Comparison of ENCODE assay signal across 9 mouse cellular contexts in the genomic region with DNA sequence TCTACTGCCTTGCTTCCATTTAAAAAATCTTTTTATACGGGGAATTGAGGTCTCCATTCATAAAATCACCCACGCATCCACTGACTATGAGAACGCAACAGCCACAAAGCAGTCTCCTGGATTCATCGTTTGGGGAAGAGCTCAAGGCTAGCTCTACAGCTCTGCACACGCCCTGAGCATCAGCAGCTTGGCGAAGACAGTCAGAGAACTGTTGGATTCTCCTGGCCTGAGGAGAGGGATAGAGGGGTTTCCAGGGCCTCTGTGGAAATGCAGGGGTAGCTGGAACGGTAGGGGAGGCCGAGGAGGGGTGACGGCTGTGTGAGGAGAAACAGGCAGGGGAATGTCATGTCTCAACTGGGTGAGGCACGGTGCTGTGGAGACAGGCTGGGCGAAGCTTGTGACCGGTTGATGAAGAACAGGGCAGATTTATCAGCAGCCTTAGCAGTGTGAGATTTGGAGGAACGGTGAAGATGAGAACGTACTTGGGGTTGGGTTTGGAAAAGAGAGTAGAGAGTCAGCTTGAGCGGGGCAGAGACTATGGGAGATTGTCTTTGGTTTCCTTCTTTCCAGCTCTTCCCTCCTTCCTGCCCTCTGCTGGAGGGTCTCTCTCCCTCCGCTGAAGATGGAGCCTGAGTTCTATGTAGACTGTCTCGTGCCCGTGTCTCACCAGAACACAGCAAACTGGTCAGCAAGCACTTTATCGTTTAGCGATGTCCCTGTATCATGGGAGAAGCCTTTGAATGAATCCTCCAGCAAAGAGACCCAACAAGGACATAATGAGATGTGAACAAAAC.
DNase-seq lines count a peak whose midpoint lies in the region; ATAC-seq and TF ChIP-seq lines count a peak whose summit lies in the region.
"Had no signal": no experiment of that assay in that cellular context is flagged by ENCODE, and none has a peak within 500 bp of the region (broad histone marks: within the 10 kb centered on the region; RNA-seq: fewer than 3 reads in every experiment).

No protein-coding gene starts in this region.

- no peaks in the 10 kb centered on the region for H3K27me3 ChIP-seq in heart, adult 2 months (ENCODE audit: control insufficient read depth, insufficient read depth, low read length)
- peaks cover 5% of the 10 kb centered on the region for H3K27me3 ChIP-seq in liver, embryonic 14.5 days (ENCODE audit: control insufficient read depth, insufficient read depth, low read length)
- H3K27me3 ChIP-seq in embryonic facial prominence, embryonic 10.5 days (replicated peaks; ENCODE audit: low read depth, poor library complexity, severe bottlenecking) = no peaks in the 10 kb centered on the region; the same call in 1 of the 2 replicates
- no peaks in the 10 kb centered on the region for H3K27me3 ChIP-seq in limb, embryonic 14.5 days (ENCODE audit: control insufficient read depth, insufficient read depth, low read length)

- H3K79me2 ChIP-seq in heart, adult 2 months (replicated peaks; ENCODE audit: control insufficient read depth, insufficient read depth, low read length) = no peaks in the 10 kb centered on the region

- H3K9ac ChIP-seq in heart, adult 2 months (ENCODE audit: low read depth, low read length) = no peak overlapping the region
- no peak overlapping the region for H3K9ac ChIP-seq in liver, embryonic 14.5 days (replicated peaks)
- no peak overlapping the region for H3K9ac ChIP-seq in limb, embryonic 14.5 days (ENCODE audit: low read depth, low read length, severe bottlenecking)
- H3K9ac ChIP-seq: liver, embryonic 15.5 days had no signal

- no peak overlapping the region for H3K4me3 ChIP-seq in heart, adult 2 months
- no peak overlapping the region for H3K4me3 ChIP-seq in liver, embryonic 14.5 days (ENCODE audit: insufficient read depth in 1 of 2, low read depth in 2 of 2, low read length in 2 of 2)
- no peak overlapping the region for H3K4me3 ChIP-seq in embryonic facial prominence, embryonic 10.5 days
- H3K4me3 ChIP-seq in limb, embryonic 14.5 days (replicated peaks; ENCODE audit: low read length) = no peak overlapping the region
- H3K4me3 ChIP-seq: liver, embryonic 15.5 days had no signal

- H3K4me1 ChIP-seq in heart, adult 2 months (ENCODE audit: control insufficient read depth, insufficient read depth, low read length) = peaks cover 3% of the 10 kb centered on the region
- no peaks in the 10 kb centered on the region; a peak in 1 of 4 replicates for H3K4me1 ChIP-seq in liver, embryonic 14.5 days (replicated peaks; ENCODE audit: control insufficient read depth in 2 of 2, insufficient read depth in 2 of 2, low read length in 1 of 2)
- H3K4me1 ChIP-seq in embryonic facial prominence, embryonic 10.5 days = peaks cover 34% of the 10 kb centered on the region
- 0 out of 2 replicates have a peak, but pooled peaks cover 9% of the 10 kb centered on the region for H3K4me1 ChIP-seq in limb, embryonic 14.5 days (ENCODE audit: control insufficient read depth, insufficient read depth, low read length)

- no peak overlapping the region for H3K27ac ChIP-seq in heart, adult 2 months
- H3K27ac ChIP-seq in liver, embryonic 14.5 days = no peak overlapping the region
- H3K27ac ChIP-seq in embryonic facial prominence, embryonic 10.5 days (replicated peaks) = 0 out of 2 replicates have a peak overlapping the region, but pooled peaks have one; percentile 69
- no peak overlapping the region for H3K27ac ChIP-seq in limb, embryonic 14.5 days (replicated peaks; ENCODE audit: low read depth, low read length)
- H3K27ac ChIP-seq: liver, embryonic 15.5 days had no signal

- no peaks in the 10 kb centered on the region for H3K9me3 ChIP-seq in liver, embryonic 14.5 days (ENCODE audit: control insufficient read depth, low read length)
- no peaks in the 10 kb centered on the region for H3K9me3 ChIP-seq in embryonic facial prominence, embryonic 10.5 days
- H3K9me3 ChIP-seq in limb, embryonic 14.5 days (ENCODE audit: control insufficient read depth, low read length) = no peaks in the 10 kb centered on the region
- H3K9me3 ChIP-seq: liver, embryonic 15.5 days had no signal

- no peak for ATAC-seq in liver, embryonic 14.5 days (ENCODE audit: insufficient read depth)
- ATAC-seq in limb, embryonic 14.5 days (ENCODE audit: low FRiP score, low read depth) = 0 out of 2 replicates have a peak, but pooled peaks have one; percentile 10

- TF ChIP-seq EP300 in heart, adult 2 months (IDR thresholded peaks at IDR 0.05; ENCODE audit: insufficient read depth, low read depth, low read length) = no peak
- TF ChIP-seq EP300 in liver, embryonic 14.5 days (IDR thresholded peaks at IDR 0.05; ENCODE audit: low read depth) = no peak

- whole genome bisulfite sequencing in heart, adult 2 months = 34% methylated on average over 20 of the region's 20 CpGs
- WGBS in liver, embryonic 14.5 days (ENCODE audit: insufficient replicate concordance) = 48% methylated on average over 20 of the region's 20 CpGs
- 64% methylated on average over 20 of the region's 20 CpGs for WGBS in embryonic facial prominence, embryonic 10.5 days
- 49% methylated on average over 20 of the region's 20 CpGs for WGBS in limb, embryonic 14.5 days

- peak; percentile 31; the same call in 1 of the 2 replicates for TF ChIP-seq CTCF in heart, adult 2 months (IDR thresholded peaks at IDR 0.05)
- TF ChIP-seq CTCF in liver, embryonic 14.5 days (IDR thresholded peaks at IDR 0.05; ENCODE audit: low read depth) = 0 out of 2 replicates have a peak, but pooled peaks have one; percentile 5

- H3K4me2 ChIP-seq in liver, embryonic 14.5 days (ENCODE audit: low read depth) = no peak overlapping the region
- peak overlapping the region; percentile 18; the same call in 1 of the 2 replicates for H3K4me2 ChIP-seq in limb, embryonic 14.5 days (replicated peaks; ENCODE audit: low read depth, low read length, severe bottlenecking)
- H3K4me2 ChIP-seq: liver, embryonic 15.5 days had no signal

- no peak for DNase-seq in heart, adult 2 months
- DNase-seq in heart, adult 8-10 months (ENCODE audit: low spot score) = no peak
- no peak for DNase-seq in liver, embryonic 14.5 days (ENCODE audit: low read depth in 3 of 3, low spot score in 3 of 3)
- DNase-seq in liver = no peak
- no peak for DNase-seq in embryonic facial prominence, embryonic 10.5 days (ENCODE audit: low spot score)
- DNase-seq in limb, embryonic 14.5 days (ENCODE audit: low spot score) = no peak
- DNase-seq in spleen, postnatal 14 days (ENCODE audit: low spot score in 2 of 2) = no peak
- DNase-seq in right cerebral cortex, adult 2 months (ENCODE audit: low spot score in 2 of 2) = no peak

- TF ChIP-seq POLR2A in heart, adult 2 months (IDR thresholded peaks at IDR 0.05; ENCODE audit: insufficient read depth, low read depth, low read length) = no peak
- no peak for TF ChIP-seq POLR2A in limb, embryonic 14.5 days (IDR thresholded peaks at IDR 0.05; ENCODE audit: borderline replicate concordance, extremely low read depth, insufficient read depth, insufficient read length)

- no peaks in the 10 kb centered on the region for H3K36me3 ChIP-seq in heart, adult 2 months (ENCODE audit: control insufficient read depth, insufficient read depth, low read length)
- no peaks in the 10 kb centered on the region for H3K36me3 ChIP-seq in liver, embryonic 14.5 days (replicated peaks; ENCODE audit: control insufficient read depth, insufficient read depth, low read depth)
- no peaks in the 10 kb centered on the region for H3K36me3 ChIP-seq in embryonic facial prominence, embryonic 10.5 days (replicated peaks)
- H3K36me3 ChIP-seq in limb, embryonic 14.5 days (ENCODE audit: control insufficient read depth, insufficient read depth, low read length) = 0 out of 2 replicates have a peak, but pooled peaks cover 2% of the 10 kb centered on the region
- H3K36me3 ChIP-seq: liver, embryonic 15.5 days had no signal

- intact Hi-C loops in heart, adult 2 months (cut with DNase I) = loop anchor here (1.0 to 10.0 kb wide), 4 partner anchors 108 to 637 kb away; a partner anchor contains a TSS
